Mouse (Mus musculus) adrenal gland, adult (tissue): Measurements from ENCODE around the gene Slc25a44.
"Not testable (repeated sequence)": the region's sequence is repeated elsewhere in the genome, so short reads cannot be mapped to it uniquely, and the experiment has no call there.

ENCODE experiments used
- DNase-seq, 2 experiments: peaks; one replicate each; pipeline ENCODE4 v3.0.0; 2022 to 2023; ENCODE audit warnings: low spot score in 1 of 2; ENCODE audit not compliant: inconsistent age in 2 of 2

The Slc25a44 gene

GRCm38 (mm10) chr3:88418016-88418415 lies 6.9 kb downstream of the Slc25a44 start:
- peak in 1 of 2 experiments; percentile 61 for DNase-seq

- DNase-seq, result peak in 1 of 2 experiments; percentile 55
Measured at GRCm38 (mm10) chr3:88415668-88416067, 9.3 kb downstream of the Slc25a44 start.

GRCm38 (mm10) chr3:88412636-88413035 lies 12.3 kb downstream of the Slc25a44 start:
- DNase-seq, result peak in 1 of 2 experiments; percentile 44

DNA sequence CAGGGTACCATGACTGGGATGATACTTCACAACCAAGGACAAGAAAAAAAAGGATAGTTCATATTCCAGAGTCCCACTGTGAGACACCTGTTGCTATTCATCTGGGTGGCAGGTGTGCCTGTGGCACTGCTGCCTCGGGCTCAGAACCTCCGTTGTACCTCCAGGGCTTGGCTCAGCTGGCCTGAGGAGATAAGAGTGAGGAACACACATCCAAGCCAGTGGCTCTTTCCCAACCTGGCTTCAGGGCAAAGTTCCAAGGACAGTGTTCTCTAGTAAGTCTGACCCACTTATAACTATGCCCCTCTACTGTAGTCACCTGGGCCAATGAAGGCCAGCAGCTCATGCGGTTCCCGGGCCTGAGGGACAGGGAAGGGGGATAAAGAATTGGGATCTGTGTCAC lies 13.3 kb downstream of the Slc25a44 start:
- peak; percentile 61 to 88 for DNase-seq

DNA sequence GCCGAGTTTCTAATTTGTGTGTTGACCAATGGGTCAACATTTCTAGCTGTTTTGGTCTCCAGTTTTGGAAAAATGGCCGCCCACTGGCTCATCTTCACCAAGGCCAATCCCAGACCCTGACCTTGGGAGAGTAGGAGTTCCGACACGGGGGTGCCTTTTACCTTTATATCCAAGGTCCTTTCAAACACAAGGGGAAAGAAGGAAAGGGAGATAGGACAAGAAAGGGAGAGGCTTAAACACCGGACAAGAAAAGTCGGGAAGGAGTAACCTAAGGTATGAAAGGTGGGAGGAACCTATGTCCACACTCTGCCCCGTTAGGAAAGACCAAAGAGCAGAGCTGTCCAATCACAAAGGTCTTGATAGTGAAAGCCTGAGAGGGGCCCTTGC lies 14.3 kb downstream of the Slc25a44 start:
- DNase-seq, result peak; percentile 55 to 83

- DNase-seq, result peak; percentile 95 to 98
Measured at GRCm38 (mm10) chr3:88409741-88410644, 14.9 kb downstream of the Slc25a44 start, which contains the start of gene Pmf1. TSS of gene Pmf1 (minus strand) at chr3:88410331.

GRCm38 (mm10) chr3:88408953-88409352 lies 16.0 kb downstream of the Slc25a44 start:
- DNase-seq, result peak in 1 of 2 experiments; percentile 63

GRCm38 (mm10) chr3:88407529-88407928 lies 17.4 kb downstream of the Slc25a44 start:
- peak in 1 of 2 experiments; percentile 55 for DNase-seq

- DNase-seq, result peak; percentile 66 to 90
Measured at GRCm38 (mm10) chr3:88407090-88407489, 17.8 kb downstream of the Slc25a44 start.

DNA sequence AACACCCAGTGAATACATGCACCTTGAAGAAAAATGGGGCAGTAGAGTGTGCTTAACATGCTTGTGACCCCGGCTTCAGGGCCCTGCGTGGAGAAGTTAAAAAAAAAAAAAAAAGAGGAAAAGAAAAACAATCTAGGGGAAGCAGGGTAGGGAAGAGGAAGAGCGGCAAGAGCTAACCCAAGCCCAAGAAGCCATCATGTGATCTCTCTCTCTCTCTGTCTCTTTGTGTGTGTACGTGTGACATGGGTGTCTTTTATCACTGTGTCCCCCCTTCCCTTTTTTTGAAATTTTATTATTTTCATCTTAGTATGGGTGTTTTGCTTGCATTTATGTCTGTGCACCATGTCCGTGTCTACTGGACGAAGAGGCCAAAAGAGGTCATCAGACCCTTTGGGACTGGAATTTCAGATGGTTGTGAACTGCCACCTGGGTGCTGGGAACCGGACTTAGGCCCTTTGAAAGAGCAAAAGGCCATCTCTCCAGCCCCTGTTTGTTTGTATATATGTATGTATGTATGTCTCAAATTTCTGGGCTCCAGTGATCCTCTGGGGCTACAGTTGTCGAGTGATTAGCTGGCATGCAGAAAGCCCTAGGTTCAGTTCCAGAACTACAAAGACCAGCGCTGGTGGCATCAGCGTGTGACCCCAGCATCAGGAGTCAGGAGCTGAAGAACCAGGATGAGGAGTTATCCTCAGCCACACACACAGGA lies 21.3 kb downstream of the Slc25a44 start:
- peak in 1 of 2 experiments; percentile 19 for DNase-seq

DNA sequence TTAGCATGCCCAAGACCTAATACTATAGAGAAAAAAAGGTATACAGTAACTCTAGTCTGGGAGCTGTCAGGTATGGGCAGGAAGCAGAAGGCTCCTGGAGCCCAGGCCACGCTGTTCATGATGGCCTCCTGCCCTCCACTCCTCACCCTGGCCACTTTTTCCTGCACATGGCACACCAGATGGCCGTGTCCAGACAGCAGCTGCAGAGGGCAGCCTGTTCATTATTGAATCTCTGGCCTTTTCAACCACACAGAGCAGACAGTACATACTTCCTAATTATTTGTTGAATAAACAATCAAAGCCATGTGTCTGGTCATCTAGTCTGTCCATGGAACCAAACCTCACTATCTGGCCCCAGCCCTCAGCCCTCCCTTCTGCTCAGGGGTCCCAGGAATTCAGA lies 26.3 kb downstream of the Slc25a44 start:
- peak in 1 of 2 experiments; percentile 32 for DNase-seq

- no peak for DNase-seq
Measured at GRCm38 (mm10) chr3:88395742-88396141, 29.2 kb downstream of the Slc25a44 start.

GRCm38 (mm10) chr3:88395288-88395687 lies 29.7 kb downstream of the Slc25a44 start:
- DNase-seq, result no peak

DNA sequence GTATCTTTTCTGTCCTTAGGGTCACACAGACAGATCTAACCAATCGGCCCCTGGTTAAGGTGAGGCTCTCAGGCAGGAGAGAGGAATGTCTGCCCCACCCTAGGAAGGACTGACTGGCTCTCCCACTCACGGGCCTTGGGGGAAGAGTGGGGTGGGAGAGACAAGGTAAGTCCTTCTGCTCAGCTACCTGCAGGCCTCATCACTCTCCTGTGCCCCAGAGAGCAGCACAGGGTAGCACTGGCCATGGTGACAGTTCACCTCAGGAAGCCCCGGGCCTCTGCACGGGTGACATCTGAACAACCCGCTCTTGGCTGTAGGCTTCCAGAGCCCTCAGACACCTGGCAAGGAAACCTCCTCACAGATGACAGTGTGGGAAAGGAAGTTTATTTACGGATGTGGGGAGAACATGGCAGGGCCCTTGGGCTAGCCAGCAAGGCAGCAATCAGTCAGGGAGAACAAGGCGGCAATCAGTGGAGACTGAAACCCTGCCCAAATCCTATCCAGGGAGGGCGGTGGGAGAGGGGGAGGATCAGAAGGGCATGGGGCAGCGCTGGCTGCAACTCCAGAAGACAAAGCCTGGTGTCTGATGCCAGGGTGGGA lies 31.1 kb downstream of the Slc25a44 start:
- no peak for DNase-seq

DNA sequence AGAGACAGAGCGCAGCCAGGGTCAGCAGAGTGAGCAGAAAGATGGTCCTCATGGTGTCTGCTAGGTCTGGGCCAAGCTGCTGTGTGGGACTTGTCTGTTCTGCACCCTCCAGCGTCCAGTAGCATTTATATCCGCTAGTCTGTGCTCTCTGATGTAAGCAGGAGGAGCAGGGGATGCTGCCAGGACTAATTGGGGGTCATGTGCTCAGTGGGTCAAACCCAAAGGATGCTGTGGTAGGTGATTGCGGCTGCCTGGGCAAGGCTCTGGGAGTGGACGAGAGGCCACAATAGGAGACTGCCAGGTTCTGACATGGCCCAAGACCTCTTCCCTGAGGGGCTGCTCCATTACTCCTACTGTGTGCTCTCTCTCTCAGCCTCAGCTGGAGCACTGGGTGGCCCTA lies 40.6 kb downstream of the Slc25a44 start, which contains the start of gene Bglap:
Bglap (minus strand) TSS at position 101 of the 400 bp plus-strand sequence.
- no peak for DNase-seq

DNA sequence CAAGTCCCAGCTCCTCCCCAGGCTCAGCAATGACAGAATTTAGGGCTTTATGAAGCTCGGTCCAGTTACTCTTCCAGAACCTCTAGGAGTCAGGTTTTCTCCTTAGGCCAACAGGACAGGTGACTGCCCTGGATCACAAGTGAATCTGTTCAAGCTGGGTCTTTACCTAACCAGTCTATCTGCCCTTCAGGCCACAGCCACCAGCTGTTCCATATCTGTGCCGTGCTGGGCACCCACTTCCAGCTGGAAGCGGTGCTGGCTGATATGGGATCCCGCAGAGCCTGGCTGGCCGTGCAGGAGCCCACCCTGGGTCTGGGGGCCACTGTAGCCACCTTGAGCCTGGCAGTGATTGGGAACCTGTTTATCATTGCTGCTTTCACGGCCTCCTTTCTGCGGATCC lies 42.6 kb downstream of the Slc25a44 start:
- not testable (repeated sequence) for DNase-seq

- DNase-seq, result peak in 1 of 2 experiments; percentile 48
Measured at GRCm38 (mm10) chr3:88381389-88382315, 43.3 kb downstream of the Slc25a44 start.

DNA sequence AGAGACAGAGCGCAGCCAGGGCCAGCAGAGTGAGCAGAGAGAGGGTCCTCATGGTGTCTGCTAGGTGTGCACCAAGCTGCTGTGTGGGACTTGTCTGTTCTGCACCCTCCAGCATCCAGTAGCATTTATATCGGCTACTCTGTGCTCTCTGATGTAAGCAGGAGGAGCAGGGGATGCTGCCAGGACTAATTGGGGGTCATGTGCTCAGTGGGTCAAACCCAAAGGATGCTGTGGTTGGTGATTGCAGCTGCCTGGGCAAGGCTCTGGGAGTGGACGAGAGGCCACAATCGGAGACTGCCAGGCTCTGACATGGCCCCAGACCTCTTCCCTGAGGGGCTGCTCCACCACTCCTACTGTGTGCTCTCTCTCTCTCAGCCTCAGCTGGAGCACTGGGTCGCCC lies 46.3 kb downstream of the Slc25a44 start, which contains the start of gene Bglap2:
Bglap2 (minus strand) TSS at position 101 of the 400 bp plus-strand sequence.
- DNase-seq, result not testable (repeated sequence)

GRCm38 (mm10) chr3:88376644-88377043 lies 48.3 kb downstream of the Slc25a44 start:
- DNase-seq, result not testable (repeated sequence)
